Comparison of ENCODE assay signal across 8 mouse cellular contexts in the genomic region with DNA sequence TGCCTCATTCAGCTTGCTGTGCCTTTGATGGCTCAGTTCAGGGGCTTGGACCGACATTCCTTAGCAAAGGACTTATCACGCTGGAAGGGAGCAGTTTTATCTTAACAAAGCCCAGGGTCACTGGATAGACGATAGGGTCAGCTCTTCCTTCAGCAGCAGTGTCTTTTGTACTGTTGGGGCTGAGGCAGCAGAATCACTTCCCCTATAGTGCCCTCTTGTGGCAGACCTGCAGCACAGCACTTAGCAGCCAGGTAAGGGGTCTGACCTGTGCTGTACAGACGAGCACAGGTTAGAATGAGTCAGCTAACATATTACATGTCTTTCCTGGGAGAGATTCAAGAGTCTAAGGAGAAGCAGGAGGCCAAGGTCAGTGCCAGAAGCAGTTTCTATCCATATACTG. TPM values are rescaled to one million over a fixed set of nuclear protein-coding genes. Genes with fewer than 3 reads are reported as not detected.
DNase-seq lines count a peak whose midpoint lies in the region; ATAC-seq and TF ChIP-seq lines count a peak whose summit lies in the region.

No protein-coding gene starts in this region.

- peak; percentile 86 for TF ChIP-seq CTCF in C2C12 (IDR thresholded peaks at IDR 0.05; ENCODE audit: control insufficient read depth, insufficient read depth, insufficient read length)

- no peak overlapping the region for H3K9ac ChIP-seq in liver, embryonic 11.5 days (ENCODE audit: low read depth, low read length)

- intact Hi-C loops in gastrocnemius, postnatal 36 days (cut with DNase I) = no loop called here

- H3K79me2 ChIP-seq in C2C12 (ENCODE audit: control insufficient read depth, insufficient read depth) = no peaks in the 10 kb centered on the region

- 15% methylated on average over 4 of the region's 4 CpGs for WGBS in liver, embryonic 11.5 days

- H3K36me3 ChIP-seq in C2C12 (ENCODE audit: control insufficient read depth, insufficient read depth) = peaks cover 48% of the 10 kb centered on the region
- peaks cover 17% of the 10 kb centered on the region; the same call in 1 of the 2 replicates for H3K36me3 ChIP-seq in liver, embryonic 11.5 days (ENCODE audit: control insufficient read depth, insufficient read depth, low read length)

- 0 out of 2 replicates have a peak, but pooled peaks cover 5% of the 10 kb centered on the region for H3K4me1 ChIP-seq in liver, embryonic 11.5 days (replicated peaks; ENCODE audit: control insufficient read depth, insufficient read depth, low read length)

- H3K4me2 ChIP-seq in liver, embryonic 11.5 days = no peak overlapping the region

- H3ac ChIP-seq in C2C12 (ENCODE audit: control insufficient read depth, insufficient read length, low read depth) = no peak overlapping the region

- no peaks in the 10 kb centered on the region for H3K9me3 ChIP-seq in liver, embryonic 11.5 days (ENCODE audit: control insufficient read depth, low read length)

- H3K27me3 ChIP-seq in C2C12 (ENCODE audit: control insufficient read depth, insufficient read depth, insufficient read length) = no peaks in the 10 kb centered on the region
- no peaks in the 10 kb centered on the region for H3K27me3 ChIP-seq in liver, embryonic 11.5 days (replicated peaks; ENCODE audit: control insufficient read depth, insufficient read depth, low read length)

- H3K79me3 ChIP-seq in C2C12 (ENCODE audit: low read depth) = no peaks in the 10 kb centered on the region

- peak; percentile 39 for DNase-seq in gastrocnemius, adult 18-20 months (ENCODE audit: low spot score)
- no peak for DNase-seq in gastrocnemius, postnatal 36 days
- DNase-seq in c-Kit-positive CD71-positive TER-119-positive erythroid progenitor cells, embryonic 14.5 days (ENCODE audit: low spot score) = peak; percentile 46
- DNase-seq in forelimb bud, embryonic 11.5 days (ENCODE audit: low read depth, low spot score) = peak; percentile 58
- DNase-seq in liver, embryonic 11.5 days (ENCODE audit: low spot score) = peak; percentile 52
- DNase-seq in neural tube, embryonic 10.5 days (ENCODE audit: extremely low spot score, low spot score) = peak; percentile 61
- no peak for DNase-seq in frontal cortex, postnatal 10 days (ENCODE audit: low spot score in 2 of 2)

- H3K27ac ChIP-seq in liver, embryonic 11.5 days (ENCODE audit: low read depth, low read length) = no peak overlapping the region

- H3K4me3 ChIP-seq in C2C12 (ENCODE audit: insufficient read depth, poor library complexity, severe bottlenecking) = no peak overlapping the region
- no peak overlapping the region for H3K4me3 ChIP-seq in liver, embryonic 11.5 days (ENCODE audit: low read depth, low read length)

- peak; percentile 56 for ATAC-seq in liver, embryonic 11.5 days (replicated peaks; ENCODE audit: low FRiP score)

TF ChIP-seq in C2C12, 6 proteins besides CTCF, POLR2A, EP300 and RAD21:
- TF ChIP-seq MYOD1 (IDR thresholded peaks at IDR 0.05; ENCODE audit: control insufficient read depth, insufficient read length, low read depth) = no peak
- TF ChIP-seq USF1 (IDR thresholded peaks at IDR 0.05; ENCODE audit: low read depth) = no peak
- TF ChIP-seq MYOG (IDR thresholded peaks at IDR 0.05; ENCODE audit: control insufficient read depth, extremely low read depth, insufficient read length) = no peak
- TF ChIP-seq FOSL1 (IDR thresholded peaks at IDR 0.05; ENCODE audit: insufficient read depth, low read length, poor library complexity, severe bottlenecking) = no peak
- TF ChIP-seq CEBPB (IDR thresholded peaks at IDR 0.05; ENCODE audit: low read depth) = no peak
- no peak for TF ChIP-seq MAX (IDR thresholded peaks at IDR 0.05)

RNA-seq across cellular contexts. Expression of a gene that starts 19.8 kb away (rescaled TPM):
- total RNA-seq in gastrocnemius, adult 18-20 months (2021) = under 1 TPM; 0.82 to 0.85 TPM
- total RNA-seq in gastrocnemius, postnatal 36 days (2021) = under 1 TPM; 0.46 to 0.49 TPM
- 0.04 TPM for polyA plus RNA-seq in C2C12 (2012; fragmentation: generic; extraction: Trizol)
- 0.12 TPM in 1 of 2 replicates, not detected in the other for polyA plus RNA-seq in liver, embryonic 11.5 days (2014; fragmentation: Nextera tagmentation; extraction: Ambion mirVana)

RNA-seq across cellular contexts. Expression of a gene that starts 22.5 kb away (rescaled TPM):
- 10 to 100 TPM; 15.4 to 19.8 TPM for total RNA-seq in gastrocnemius, adult 18-20 months (2021)
- 10 to 100 TPM; 15.7 to 19.1 TPM for total RNA-seq in gastrocnemius, postnatal 36 days (2021)
- 26.5 TPM for polyA plus RNA-seq in C2C12 (2012; fragmentation: generic; extraction: Trizol)
- 42.6 and 44.8 TPM in 2 replicates for polyA plus RNA-seq in liver, embryonic 11.5 days (2014; fragmentation: Nextera tagmentation; extraction: Ambion mirVana)

RNA-seq across cellular contexts. Expression of a gene that starts 23.4 kb away (rescaled TPM):
- 10 to 100 TPM; 45.0 to 47.5 TPM for total RNA-seq in gastrocnemius, adult 18-20 months (2021)
- total RNA-seq in gastrocnemius, postnatal 36 days (2021) = 10 to 100 TPM; 49.3 to 49.6 TPM
- 35.4 TPM for polyA plus RNA-seq in C2C12 (2012; fragmentation: generic; extraction: Trizol)
- 60.4 and 63.0 TPM in 2 replicates for polyA plus RNA-seq in liver, embryonic 11.5 days (2014; fragmentation: Nextera tagmentation; extraction: Ambion mirVana)

RNA-seq across cellular contexts. Expression of a gene that starts 45.3 kb away (rescaled TPM):
- total RNA-seq in gastrocnemius, adult 18-20 months (2021) = under 1 TPM; 0.17 to 0.18 TPM
- total RNA-seq in gastrocnemius, postnatal 36 days (2021) = under 1 TPM; 0.23 to 0.27 TPM
- 0.07 TPM for polyA plus RNA-seq in C2C12 (2012; fragmentation: generic; extraction: Trizol)
- 0.14 TPM in 1 of 2 replicates, not detected in the other for polyA plus RNA-seq in liver, embryonic 11.5 days (2014; fragmentation: Nextera tagmentation; extraction: Ambion mirVana)

RNA-seq across cellular contexts. Expression of a gene that starts 53.5 kb away (rescaled TPM):
- 1 to 10 TPM; 3.0 to 3.2 TPM for total RNA-seq in gastrocnemius, adult 18-20 months (2021)
- total RNA-seq in gastrocnemius, postnatal 36 days (2021) = 1 to 10 TPM; 1.8 to 2.7 TPM
- 25.2 TPM for polyA plus RNA-seq in C2C12 (2012; fragmentation: generic; extraction: Trizol)
- 33.7 and 35.9 TPM in 2 replicates for polyA plus RNA-seq in liver, embryonic 11.5 days (2014; fragmentation: Nextera tagmentation; extraction: Ambion mirVana)

Comparison
In these comparisons a context has a peak if more than half of its experiments do, and no peak if none do; other contexts are left out.
1. DNase-seq: peak in gastrocnemius, adult 18-20 months (single experiment), c-Kit-positive CD71-positive TER-119-positive erythroid progenitor cells, embryonic 14.5 days (single experiment), forelimb bud, embryonic 11.5 days (single experiment), liver, embryonic 11.5 days (single experiment) and neural tube, embryonic 10.5 days (single experiment); none in gastrocnemius, postnatal 36 days (0 of 2) and frontal cortex, postnatal 10 days (0 of 2).